Mouse (Mus musculus): ENCODE data around the gene Dusp12. TPM values are rescaled to one million over a fixed set of nuclear protein-coding genes. Genes with fewer than 3 reads are reported as not detected.
A peak's percentile ranks its signal among the peaks of the same experiment; 100 is the strongest.

Gene Dusp12
- 17.7 and 19.3 TPM in 2 replicates for polyA plus RNA-seq (2012; rRNA removed)

DNA sequence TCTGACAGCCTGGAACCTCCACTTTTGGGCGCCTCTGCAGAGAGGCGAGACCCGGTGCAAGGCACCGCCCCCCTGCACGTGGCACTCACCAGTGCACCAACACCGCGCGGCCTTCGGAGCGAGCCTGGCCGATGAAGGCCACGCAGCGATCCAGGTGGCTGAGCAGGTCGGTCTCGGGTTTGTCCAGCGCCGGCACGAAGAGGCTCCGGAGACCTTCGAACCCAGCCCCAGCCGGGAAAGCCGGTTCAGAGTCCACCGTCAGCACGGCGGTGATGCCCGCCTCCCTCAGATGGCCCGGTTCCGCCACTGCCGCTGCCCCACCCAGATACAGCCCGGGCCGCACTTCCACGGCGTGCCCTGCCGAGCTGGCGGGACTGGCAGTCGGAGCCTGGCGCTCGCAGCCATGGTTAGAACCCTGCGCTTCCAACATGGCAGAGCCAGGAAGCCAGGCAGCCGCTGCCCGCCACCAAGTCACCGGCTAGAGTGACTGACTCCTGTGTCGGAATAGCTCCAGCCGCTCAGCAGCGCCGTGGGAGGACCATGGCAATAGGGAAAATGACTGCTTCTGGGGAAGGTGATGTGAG is at the start of gene Dusp12, which contains the start of gene Gm26620:
Gene Dusp12, minus strand, starts transcription at position 563 of the 584 bp plus-strand sequence.
Gene Gm26620, plus strand, starts transcription at position 88 of the 584 bp plus-strand sequence.
- DNase-seq, result peak; percentile 83
- Histone ChIP-seq H3K36me3 (ENCODE audit: control insufficient read depth, insufficient read depth, low read length) (no peaks in the 10 kb centered on the region), H3K4me1 (replicated peaks; ENCODE audit: control insufficient read depth, insufficient read depth, low read length) (peaks cover 7% of the 10 kb centered on the region), H3K27me3 (ENCODE audit: control insufficient read depth, insufficient read depth, low read length) (no peaks in the 10 kb centered on the region), H3K27ac (ENCODE audit: control insufficient read depth, insufficient read depth, low read length) (no peak within 1 kb of the TSS), H3K4me3 (ENCODE audit: control insufficient read depth, insufficient read depth, low read length) (peak within 1 kb of the TSS; percentile 91)
- TF ChIP-seq POLR2A (IDR thresholded peaks at IDR 0.05; ENCODE audit: control insufficient read depth, extremely low read depth, insufficient read depth, low read length, poor library complexity) (0 out of 2 replicates have a peak, but pooled peaks have one; percentile 36), CTCF (IDR thresholded peaks at IDR 0.05; ENCODE audit: borderline replicate concordance, control insufficient read depth, extremely low read depth, insufficient read depth, low read length, poor library complexity) (0 out of 2 replicates have a peak, but pooled peaks have one; percentile 67)
- WGBS, result under 1% methylated on average over 46 of the region's 46 CpGs

DNA sequence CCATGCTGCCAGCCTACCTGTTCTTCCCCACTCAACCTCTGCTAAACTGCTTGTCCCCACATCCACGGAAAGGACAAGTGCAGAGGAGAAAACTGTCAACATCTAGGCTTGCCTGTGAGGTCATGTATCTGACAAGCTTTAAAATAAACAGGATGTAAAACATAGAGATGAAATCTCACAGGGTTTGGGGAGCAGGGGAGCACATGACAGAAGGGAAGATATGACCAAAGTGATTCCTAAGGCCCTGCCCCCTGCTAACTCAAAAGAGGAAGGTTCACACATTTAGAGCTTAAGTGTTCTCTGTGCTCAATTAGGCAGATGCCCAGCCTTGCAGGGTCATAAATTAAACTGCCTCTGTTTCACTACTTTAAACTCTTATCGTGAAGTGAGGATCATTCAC is 49.0 kb upstream of the Dusp12 start:
- H3K4me3 ChIP-seq (ENCODE audit: control insufficient read depth, insufficient read depth, low read length), result no peak overlapping the region
- no peaks in the 10 kb centered on the region; the same call in 1 of the 2 replicates for H3K4me1 ChIP-seq (replicated peaks; ENCODE audit: control insufficient read depth, insufficient read depth, low read length)
- no peak overlapping the region for H3K27ac ChIP-seq (ENCODE audit: control insufficient read depth, insufficient read depth, low read length)
- H3K36me3 ChIP-seq (ENCODE audit: control insufficient read depth, insufficient read depth, low read length), result no peaks in the 10 kb centered on the region
- WGBS, result 8% methylated on average over 2 of the region's 2 CpGs
- H3K27me3 ChIP-seq (ENCODE audit: control insufficient read depth, insufficient read depth, low read length), result no peaks in the 10 kb centered on the region
- TF ChIP-seq POLR2A (IDR thresholded peaks at IDR 0.05; ENCODE audit: control insufficient read depth, extremely low read depth, insufficient read depth, low read length, poor library complexity) (no peak), CTCF (IDR thresholded peaks at IDR 0.05; ENCODE audit: borderline replicate concordance, control insufficient read depth, extremely low read depth, insufficient read depth, low read length, poor library complexity) (no peak)
- DNase-seq, result no peak

DNA sequence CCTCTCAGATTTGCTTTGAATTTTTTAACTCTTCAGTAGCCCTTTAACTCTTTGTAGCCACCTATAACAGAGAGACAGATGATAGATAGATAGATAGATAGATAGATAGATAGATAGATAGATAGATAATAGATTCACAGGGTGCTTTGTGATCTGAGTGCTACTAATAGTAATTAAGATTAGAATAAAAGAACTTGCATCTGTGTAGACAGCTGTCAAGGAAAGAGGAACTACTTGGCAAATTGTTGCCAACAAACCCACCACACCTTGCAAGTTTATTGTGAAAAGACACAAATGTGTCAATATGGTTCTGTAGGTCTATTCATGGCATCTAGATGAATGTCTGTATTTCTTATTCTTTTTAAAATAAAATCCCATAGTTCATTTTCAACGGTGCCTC is 48.6 kb upstream of the Dusp12 start:
- Histone ChIP-seq H3K4me1 (replicated peaks; ENCODE audit: control insufficient read depth, insufficient read depth, low read length) (no peaks in the 10 kb centered on the region; the same call in 1 of the 2 replicates), H3K27ac (ENCODE audit: control insufficient read depth, insufficient read depth, low read length) (no peak overlapping the region), H3K27me3 (ENCODE audit: control insufficient read depth, insufficient read depth, low read length) (no peaks in the 10 kb centered on the region), H3K4me3 (ENCODE audit: control insufficient read depth, insufficient read depth, low read length) (no peak overlapping the region), H3K36me3 (ENCODE audit: control insufficient read depth, insufficient read depth, low read length) (no peaks in the 10 kb centered on the region)
- TF ChIP-seq CTCF (IDR thresholded peaks at IDR 0.05; ENCODE audit: borderline replicate concordance, control insufficient read depth, extremely low read depth, insufficient read depth, low read length, poor library complexity) (no peak), POLR2A (IDR thresholded peaks at IDR 0.05; ENCODE audit: control insufficient read depth, extremely low read depth, insufficient read depth, low read length, poor library complexity) (no peak)
- no peak for DNase-seq
- 55% methylated on average over 1 of the region's 1 CpGs for WGBS

DNA sequence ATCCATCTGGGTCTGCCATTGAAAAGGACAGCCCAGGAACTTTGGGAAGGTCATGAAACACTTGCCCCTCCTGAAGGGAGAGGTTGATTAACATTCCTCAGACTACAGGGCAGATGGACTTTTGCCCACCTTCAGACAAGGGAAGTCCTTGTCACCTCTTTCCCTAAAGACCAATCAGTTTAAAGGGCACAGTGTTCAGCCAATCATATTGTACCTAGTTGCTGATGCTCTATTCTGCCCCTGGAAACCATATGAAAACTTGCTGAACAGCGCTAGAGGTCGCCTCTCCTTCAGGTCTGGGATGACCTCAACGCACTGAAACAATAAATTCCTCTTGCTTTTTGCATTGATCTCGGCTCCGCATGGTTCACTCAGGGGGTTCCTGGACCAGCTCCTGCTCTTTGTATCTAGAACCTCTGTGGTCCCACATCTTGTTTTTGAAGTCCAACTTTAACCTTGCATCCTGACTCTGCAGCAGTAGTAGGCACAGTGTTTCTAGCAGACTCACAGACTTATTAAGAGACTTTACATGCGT is 48.1 kb upstream of the Dusp12 start:
- 88% methylated on average over 6 of the region's 6 CpGs for WGBS
- no peak overlapping the region for H3K4me3 ChIP-seq (ENCODE audit: control insufficient read depth, insufficient read depth, low read length)
- no peak overlapping the region for H3K27ac ChIP-seq (ENCODE audit: control insufficient read depth, insufficient read depth, low read length)
- DNase-seq, result no peak
- H3K36me3 ChIP-seq (ENCODE audit: control insufficient read depth, insufficient read depth, low read length), result no peaks in the 10 kb centered on the region
- H3K27me3 ChIP-seq (ENCODE audit: control insufficient read depth, insufficient read depth, low read length), result no peaks in the 10 kb centered on the region
- H3K4me1 ChIP-seq (replicated peaks; ENCODE audit: control insufficient read depth, insufficient read depth, low read length), result no peaks in the 10 kb centered on the region; the same call in 1 of the 2 replicates
- no peak for TF ChIP-seq POLR2A (IDR thresholded peaks at IDR 0.05; ENCODE audit: control insufficient read depth, extremely low read depth, insufficient read depth, low read length, poor library complexity)
- no peak for TF ChIP-seq CTCF (IDR thresholded peaks at IDR 0.05; ENCODE audit: borderline replicate concordance, control insufficient read depth, extremely low read depth, insufficient read depth, low read length, poor library complexity)

DNA sequence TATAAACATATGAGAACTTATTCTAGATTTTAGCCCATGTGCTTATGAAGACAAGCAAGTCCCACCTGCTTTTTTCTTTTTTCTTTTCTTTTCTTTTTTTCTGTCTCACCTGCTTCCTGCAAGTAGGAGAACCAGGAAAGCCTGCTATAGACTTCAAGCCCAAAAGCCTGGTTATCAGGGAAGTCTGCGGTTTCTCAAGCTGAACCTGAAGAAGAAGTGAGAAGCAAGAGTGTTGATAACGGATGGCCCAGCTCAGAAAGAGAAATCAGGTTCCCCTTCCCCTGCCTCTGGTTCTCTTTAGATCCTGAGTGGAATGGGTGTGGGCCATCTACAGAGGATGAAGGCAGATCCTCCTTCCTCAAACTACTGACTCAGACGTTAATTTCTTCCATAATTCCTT is 46.7 kb upstream of the Dusp12 start:
- no peak for TF ChIP-seq CTCF (IDR thresholded peaks at IDR 0.05; ENCODE audit: borderline replicate concordance, control insufficient read depth, extremely low read depth, insufficient read depth, low read length, poor library complexity)
- no peak for TF ChIP-seq POLR2A (IDR thresholded peaks at IDR 0.05; ENCODE audit: control insufficient read depth, extremely low read depth, insufficient read depth, low read length, poor library complexity)
- Histone ChIP-seq H3K4me3 (ENCODE audit: control insufficient read depth, insufficient read depth, low read length) (no peak overlapping the region), H3K36me3 (ENCODE audit: control insufficient read depth, insufficient read depth, low read length) (no peaks in the 10 kb centered on the region), H3K27ac (ENCODE audit: control insufficient read depth, insufficient read depth, low read length) (no peak overlapping the region), H3K4me1 (replicated peaks; ENCODE audit: control insufficient read depth, insufficient read depth, low read length) (peaks cover 3% of the 10 kb centered on the region), H3K27me3 (ENCODE audit: control insufficient read depth, insufficient read depth, low read length) (no peaks in the 10 kb centered on the region)
- 55% methylated on average over 3 of the region's 3 CpGs for WGBS
- no peak for DNase-seq

DNA sequence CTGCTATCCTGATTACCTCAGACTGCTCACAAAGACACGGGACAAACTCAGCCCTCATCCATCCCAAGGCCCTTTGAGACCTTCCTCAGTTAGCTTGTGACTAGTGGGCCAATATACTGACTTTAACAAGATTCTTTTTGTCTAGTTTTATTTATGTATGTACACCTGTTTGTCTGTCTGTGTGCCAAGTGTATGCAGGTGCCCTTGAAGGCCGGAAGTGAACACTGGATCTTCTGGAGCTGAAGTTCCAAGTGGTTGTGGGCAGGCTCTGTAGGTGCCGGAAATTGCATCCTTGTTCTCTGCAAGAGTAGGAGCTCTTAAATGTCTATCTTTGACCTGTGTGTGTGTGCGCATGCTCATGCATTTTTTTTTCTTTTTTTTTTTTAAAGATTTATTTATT is 43.9 kb upstream of the Dusp12 start:
- H3K27me3 ChIP-seq (ENCODE audit: control insufficient read depth, insufficient read depth, low read length), result no peaks in the 10 kb centered on the region
- H3K4me3 ChIP-seq (ENCODE audit: control insufficient read depth, insufficient read depth, low read length), result no peak overlapping the region
- no peak for DNase-seq
- no peaks in the 10 kb centered on the region for H3K36me3 ChIP-seq (ENCODE audit: control insufficient read depth, insufficient read depth, low read length)
- no peak overlapping the region for H3K27ac ChIP-seq (ENCODE audit: control insufficient read depth, insufficient read depth, low read length)
- no peak for TF ChIP-seq CTCF (IDR thresholded peaks at IDR 0.05; ENCODE audit: borderline replicate concordance, control insufficient read depth, extremely low read depth, insufficient read depth, low read length, poor library complexity)
- TF ChIP-seq POLR2A (IDR thresholded peaks at IDR 0.05; ENCODE audit: control insufficient read depth, extremely low read depth, insufficient read depth, low read length, poor library complexity), result no peak
- peaks cover 3% of the 10 kb centered on the region; the same call in 1 of the 2 replicates for H3K4me1 ChIP-seq (replicated peaks; ENCODE audit: control insufficient read depth, insufficient read depth, low read length)
- WGBS, result 95% methylated on average over 4 of the region's 4 CpGs
